Mouse (Mus musculus) forebrain, embryonic 11.5 days (tissue): ENCODE measurements at regions not wholly inside any gene's neighbourhood (a gene's known extent, or its start where the extent isn't known, plus 50 kb on each side); places are given as distances from the start of the nearest gene placed in this dataset.

Source experiments
- ATAC-seq: fragments of 200-750 bp; cut with Nextera tagmentation; replicated peaks from 2 replicates; pipeline ENCODE4 v1.8.0; 2017; ENCODE audit warnings: moderate TSS enrichment; ENCODE audit not compliant: low FRiP score
- DNase-seq: peaks from one replicate; pipeline ENCODE4 v3.0.0-alpha.2; 2017; ENCODE audit warnings: low spot score
- H3K27ac ChIP-seq: fragments of 300-500 bp; sonication (generic); 2 replicates; pipeline ENCODE4 v1.5.1; 2014; ENCODE audit warnings: low read depth, low read length
- H3K27me3 ChIP-seq: fragments of 300-500 bp; sonication (generic); 2 replicates; pipeline ENCODE4 v1.6.1; 2014; ENCODE audit warnings: mild to moderate bottlenecking, low read length, mixed read lengths; ENCODE audit not compliant: control insufficient read depth, insufficient read depth
- H3K36me3 ChIP-seq: fragments of 300-500 bp; sonication (generic); 2 replicates; pipeline ENCODE4 v1.6.1; 2014; ENCODE audit warnings: mild to moderate bottlenecking, low read length, moderate library complexity, mixed read lengths; ENCODE audit not compliant: control insufficient read depth, insufficient read depth
- H3K4me1 ChIP-seq: fragments of 300-500 bp; sonication (generic); replicated peaks from 2 replicates; pipeline ENCODE4 v1.6.1; 2014; ENCODE audit warnings: low read length, mixed read lengths; ENCODE audit not compliant: control insufficient read depth, insufficient read depth
- H3K4me2 ChIP-seq: fragments of 300-500 bp; sonication (generic); 2 replicates; pipeline ENCODE4 v1.6.1; 2014; ENCODE audit warnings: low read depth, mild to moderate bottlenecking, low read length, moderate library complexity, mixed read lengths; ENCODE audit not compliant: severe bottlenecking
- H3K4me3 ChIP-seq: fragments of 300-500 bp; sonication (generic); 2 replicates; pipeline ENCODE4 v1.5.1; 2014; ENCODE audit warnings: low read depth, low read length
- H3K9ac ChIP-seq: fragments of 300-500 bp; sonication (generic); 2 replicates; pipeline ENCODE4 v1.6.1; 2014; ENCODE audit warnings: low read length
- H3K9me3 ChIP-seq: fragments of 300-500 bp; sonication (generic); 2 replicates; pipeline ENCODE4 v1.6.1; 2016; ENCODE audit warnings: low read length, mixed read lengths; ENCODE audit not compliant: control insufficient read depth
- WGBS: fragments of 180-500 bp; shearing (Covaris S2); extraction: QIAGEN DNeasy Blood & Tissue Kit; methylation state at CpG from one replicate; pipeline ENCODE4 v1.1.7; 2014; 5-methylcytosine and 5-hydroxymethylcytosine counted together

- no peak for ATAC-seq
- DNase-seq: no peak
These were observed 103.5 kb upstream of the Tbca start for GRCm38 (mm10) chr13:94685191-94685590.

GRCm38 (mm10) chr13:94687295-94687694 lies 101.4 kb upstream of the Tbca start:
- no peak for ATAC-seq
- Histone ChIP-seq H3K4me2 (no peak overlapping the region), H3K4me1 (no peaks in the 10 kb centered on the region), H3K4me3 (no peak overlapping the region), H3K9me3 (no peaks in the 10 kb centered on the region), H3K9ac (no peak overlapping the region), H3K27ac (no peak overlapping the region), H3K27me3 (peaks cover 19% of the 10 kb centered on the region), H3K36me3 (no peaks in the 10 kb centered on the region)
- DNase-seq: no peak
- 82% methylated on average over 5 of the region's 5 CpGs for WGBS

More at GRCm38 (mm10) chr13:94685191-94685590, 103.5 kb upstream of the Tbca start:
- 27% methylated on average over 7 of the region's 7 CpGs for WGBS
- Histone ChIP-seq H3K4me3 (no peak overlapping the region), H3K4me1 (peaks cover 2% of the 10 kb centered on the region; the same call in 1 of the 2 replicates), H3K27me3 (peaks cover 29% of the 10 kb centered on the region), H3K27ac (no peak overlapping the region), H3K4me2 (no peak overlapping the region), H3K9me3 (no peaks in the 10 kb centered on the region), H3K9ac (no peak overlapping the region), H3K36me3 (no peaks in the 10 kb centered on the region)

GRCm38 (mm10) chr13:94706641-94707053 lies 82.1 kb upstream of the Tbca start:
- peak; percentile 54; the same call in 1 of the 2 replicates for ATAC-seq

GRCm38 (mm10) chr13:94707371-94708280 lies 81.1 kb upstream of the Tbca start:
- Histone ChIP-seq H3K27ac (no peak overlapping the region), H3K4me2 (peak overlapping the region; percentile 18; the same call in 1 of the 2 replicates), H3K36me3 (no peaks in the 10 kb centered on the region), H3K4me3 (no peak overlapping the region), H3K4me1 (peaks cover 17% of the 10 kb centered on the region), H3K9me3 (no peaks in the 10 kb centered on the region), H3K9ac (no peak overlapping the region), H3K27me3 (peaks cover 82% of the 10 kb centered on the region)
- ATAC-seq: no peak
- DNase-seq: peak; percentile 61
- WGBS: 1% methylated on average over 32 of the region's 32 CpGs

More at GRCm38 (mm10) chr13:94706641-94707053, 82.1 kb upstream of the Tbca start:
- peaks cover 82% of the 10 kb centered on the region for H3K27me3 ChIP-seq
- H3K4me2 ChIP-seq: no peak overlapping the region
- no peak overlapping the region for H3K4me3 ChIP-seq
- H3K4me1 ChIP-seq: peaks cover 17% of the 10 kb centered on the region
- H3K36me3 ChIP-seq: no peaks in the 10 kb centered on the region
- WGBS: 1% methylated on average over 7 of the region's 7 CpGs
- DNase-seq: no peak
- no peak overlapping the region for H3K9ac ChIP-seq
- H3K9me3 ChIP-seq: no peaks in the 10 kb centered on the region
- no peak overlapping the region; the same call in 1 of the 2 replicates for H3K27ac ChIP-seq

- DNase-seq (no peak), ATAC-seq (no peak)
- Histone ChIP-seq H3K4me3 (no peak overlapping the region), H3K9me3 (no peaks in the 10 kb centered on the region), H3K36me3 (no peaks in the 10 kb centered on the region), H3K4me1 (peaks cover 14% of the 10 kb centered on the region), H3K27ac (no peak overlapping the region), H3K27me3 (peaks cover 80% of the 10 kb centered on the region), H3K4me2 (no peak overlapping the region), H3K9ac (no peak overlapping the region)
- WGBS: 46% methylated on average over 5 of the region's 5 CpGs
These were observed 79.9 kb upstream of the Tbca start for GRCm38 (mm10) chr13:94708786-94709185.

GRCm38 (mm10) chr13:94709691-94710573 lies 78.8 kb upstream of the Tbca start:
- Histone ChIP-seq H3K27me3 (peaks cover 81% of the 10 kb centered on the region), H3K9ac (peak overlapping the region; percentile 29), H3K4me1 (peaks cover 14% of the 10 kb centered on the region), H3K9me3 (no peaks in the 10 kb centered on the region), H3K36me3 (no peaks in the 10 kb centered on the region), H3K4me2 (peak overlapping the region; percentile 52), H3K4me3 (peak overlapping the region; percentile 20), H3K27ac (no peak overlapping the region)
- peak; percentile 72 for ATAC-seq
- peak; percentile 85 for DNase-seq
- under 1% methylated on average over 50 of the region's 50 CpGs for WGBS

- DNase-seq (peak; percentile 57), ATAC-seq (no peak)
- Histone ChIP-seq H3K4me3 (peak overlapping the region; percentile 20; the same call in 1 of the 2 replicates), H3K36me3 (no peaks in the 10 kb centered on the region), H3K9me3 (no peaks in the 10 kb centered on the region), H3K27me3 (peaks cover 74% of the 10 kb centered on the region), H3K4me1 (peaks cover 14% of the 10 kb centered on the region), H3K9ac (no peak overlapping the region; the same call in 1 of the 2 replicates), H3K27ac (no peak overlapping the region), H3K4me2 (peak overlapping the region; percentile 52)
- WGBS: 1% methylated on average over 26 of the region's 26 CpGs
These were observed 78.0 kb upstream of the Tbca start for GRCm38 (mm10) chr13:94710574-94711172.

GRCm38 (mm10) chr13:94713451-94713850 lies 75.3 kb upstream of the Tbca start:
- peaks cover 14% of the 10 kb centered on the region; the same call in 1 of the 2 replicates for H3K4me1 ChIP-seq
- no peaks in the 10 kb centered on the region for H3K9me3 ChIP-seq
- peaks cover 53% of the 10 kb centered on the region for H3K27me3 ChIP-seq
- no peak overlapping the region for H3K27ac ChIP-seq
- H3K4me3 ChIP-seq: no peak overlapping the region
- ATAC-seq (no peak), DNase-seq (no peak)
- no peaks in the 10 kb centered on the region for H3K36me3 ChIP-seq
- H3K4me2 ChIP-seq: no peak overlapping the region
- H3K9ac ChIP-seq: no peak overlapping the region
- WGBS: 69% methylated on average over 3 of the region's 3 CpGs
